Mouse (Mus musculus) limb, embryonic 10.5 days (tissue): Measurements from ENCODE around the gene Hoxd3. TPM values are rescaled to one million over a fixed set of nuclear protein-coding genes. Genes with fewer than 3 reads are reported as not detected.

Source experiments
- DNase-seq: peaks from one replicate; pipeline ENCODE4 v3.0.0-alpha.2; 2017; ENCODE audit warnings: low spot score
- H3K27ac ChIP-seq: fragments of 300-500 bp; sonication (generic); 2 replicates; pipeline ENCODE4 v1.5.1; 2016; ENCODE audit warnings: mild to moderate bottlenecking
- H3K27me3 ChIP-seq: fragments of 300-500 bp; sonication (generic); 2 replicates; pipeline ENCODE4 v1.6.1; 2016; ENCODE audit warnings: low read depth, mild to moderate bottlenecking; ENCODE audit not compliant: poor library complexity, severe bottlenecking
- H3K36me3 ChIP-seq: fragments of 300-500 bp; sonication (generic); 2 replicates; pipeline ENCODE4 v1.6.1; 2016; ENCODE audit warnings: mild to moderate bottlenecking, moderate library complexity
- H3K4me1 ChIP-seq: fragments of 300-500 bp; sonication (generic); 2 replicates; pipeline ENCODE4 v1.6.1; 2016
- H3K4me3 ChIP-seq: fragments of 300-500 bp; sonication (generic); 2 replicates; pipeline ENCODE4 v1.5.1; 2016; ENCODE audit warnings: mild to moderate bottlenecking, moderate library complexity
- H3K9me3 ChIP-seq: fragments of 300-500 bp; sonication (generic); replicated peaks from 2 replicates; pipeline ENCODE4 v1.6.1; 2016; ENCODE audit warnings: mild to moderate bottlenecking
- WGBS: fragments of 180-500 bp; shearing (Covaris S2); methylation state at CpG from one replicate; pipeline ENCODE4 v1.1.7; 2016; 5-methylcytosine and 5-hydroxymethylcytosine counted together
- polyA plus RNA-seq: library from polyadenylated mRNA; unstranded; fragments of >200 nt; fragmentation: Nextera tagmentation; extraction: Ambion mirVana; gene quantifications from 2 replicates; pipeline ENCODE4 v1.2.1, GENCODE M21; 2016

Gene Hoxd3
- polyA plus RNA-seq, 1 experiment from 2014 or later: 1.4 TPM

- Histone ChIP-seq H3K9me3 (no peaks in the 10 kb centered on the region), H3K27me3 (peaks cover 100% of the 10 kb centered on the region), H3K4me1 (peaks cover 75% of the 10 kb centered on the region), H3K27ac (no peak overlapping the region), H3K36me3 (0 out of 2 replicates have a peak, but pooled peaks cover 3% of the 10 kb centered on the region), H3K4me3 (peak overlapping the region; percentile 2; the same call in 1 of the 2 replicates)
- DNase-seq: no peak
- WGBS: 6% methylated on average over 2 of the region's 2 CpGs
Measured at GRCm38 (mm10) chr2:74739476-74739800, 27.7 kb downstream of the Hoxd3 start.

- Histone ChIP-seq H3K27ac (no peak overlapping the region), H3K4me1 (peaks cover 71% of the 10 kb centered on the region), H3K36me3 (0 out of 2 replicates have a peak, but pooled peaks cover 3% of the 10 kb centered on the region), H3K9me3 (no peaks in the 10 kb centered on the region), H3K4me3 (peak overlapping the region; percentile 44), H3K27me3 (peaks cover 100% of the 10 kb centered on the region)
- DNase-seq: peak; percentile 55
- 2% methylated on average over 14 of the region's 14 CpGs for WGBS
Measured at GRCm38 (mm10) chr2:74739869-74740268, 28.1 kb downstream of the Hoxd3 start.

GRCm38 (mm10) chr2:74740311-74741091 is 28.8 kb downstream of the Hoxd3 start:
- DNase-seq: peak; percentile 68
- no peaks in the 10 kb centered on the region for H3K9me3 ChIP-seq

GRCm38 (mm10) chr2:74741252-74741978 is 29.7 kb downstream of the Hoxd3 start:
- no peak overlapping the region for H3K27ac ChIP-seq
- H3K4me3 ChIP-seq: no peak overlapping the region
- 0 out of 2 replicates have a peak, but pooled peaks cover 3% of the 10 kb centered on the region for H3K36me3 ChIP-seq
- peaks cover 100% of the 10 kb centered on the region for H3K27me3 ChIP-seq
- H3K4me1 ChIP-seq: peaks cover 70% of the 10 kb centered on the region
- 26% methylated on average over 2 of the region's 3 CpGs for WGBS
- no peaks in the 10 kb centered on the region for H3K9me3 ChIP-seq
- peak; percentile 38 for DNase-seq

More at GRCm38 (mm10) chr2:74740311-74741091, 28.8 kb downstream of the Hoxd3 start:
- under 1% methylated on average over 43 of the region's 43 CpGs for WGBS
- Histone ChIP-seq H3K27ac (peak overlapping the region; percentile 72), H3K27me3 (peaks cover 100% of the 10 kb centered on the region), H3K4me3 (peak overlapping the region; percentile 44), H3K36me3 (0 out of 2 replicates have a peak, but pooled peaks cover 3% of the 10 kb centered on the region), H3K4me1 (peaks cover 70% of the 10 kb centered on the region)

- Histone ChIP-seq H3K4me3 (no peak overlapping the region), H3K4me1 (peaks cover 70% of the 10 kb centered on the region), H3K27me3 (peaks cover 100% of the 10 kb centered on the region), H3K36me3 (0 out of 2 replicates have a peak, but pooled peaks cover 3% of the 10 kb centered on the region), H3K27ac (no peak overlapping the region), H3K9me3 (no peaks in the 10 kb centered on the region)
- no peak for DNase-seq
Measured at GRCm38 (mm10) chr2:74741979-74742277, 30.2 kb downstream of the Hoxd3 start.

GRCm38 (mm10) chr2:74745540-74746297 is 34.0 kb downstream of the Hoxd3 start:
- H3K9me3 ChIP-seq: no peaks in the 10 kb centered on the region
- WGBS: 6% methylated on average over 6 of the region's 6 CpGs
- peaks cover 69% of the 10 kb centered on the region for H3K4me1 ChIP-seq
- 0 out of 2 replicates have a peak, but pooled peaks cover 3% of the 10 kb centered on the region for H3K36me3 ChIP-seq
- H3K27ac ChIP-seq: peak overlapping the region; percentile 81; the same call in 1 of the 2 replicates
- DNase-seq: peak; percentile 42
- peaks cover 94% of the 10 kb centered on the region for H3K27me3 ChIP-seq
- no peak overlapping the region for H3K4me3 ChIP-seq

GRCm38 (mm10) chr2:74746298-74746921 is 34.7 kb downstream of the Hoxd3 start:
- 2% methylated on average over 58 of the region's 58 CpGs for WGBS
- H3K36me3 ChIP-seq: 0 out of 2 replicates have a peak, but pooled peaks cover 3% of the 10 kb centered on the region
- H3K27me3 ChIP-seq: peaks cover 94% of the 10 kb centered on the region
- H3K27ac ChIP-seq: peak overlapping the region; percentile 81
- H3K4me1 ChIP-seq: peaks cover 66% of the 10 kb centered on the region
- peak overlapping the region; percentile 48 for H3K4me3 ChIP-seq
- no peaks in the 10 kb centered on the region for H3K9me3 ChIP-seq
- DNase-seq: peak; percentile 70

GRCm38 (mm10) chr2:74747006-74747405 is 35.3 kb downstream of the Hoxd3 start:
- 0 out of 2 replicates have a peak, but pooled peaks cover 3% of the 10 kb centered on the region for H3K36me3 ChIP-seq
- peak overlapping the region; percentile 81 for H3K27ac ChIP-seq
- peak; percentile 66 for DNase-seq
- no peaks in the 10 kb centered on the region for H3K9me3 ChIP-seq
- H3K4me1 ChIP-seq: peaks cover 65% of the 10 kb centered on the region
- WGBS: 2% methylated on average over 24 of the region's 24 CpGs
- peak overlapping the region; percentile 48 for H3K4me3 ChIP-seq
- H3K27me3 ChIP-seq: peaks cover 94% of the 10 kb centered on the region

GRCm38 (mm10) chr2:74747661-74748141 is 36.0 kb downstream of the Hoxd3 start:
- Histone ChIP-seq H3K27ac (no peak overlapping the region), H3K4me3 (peak overlapping the region; percentile 48; the same call in 1 of the 2 replicates)
- WGBS: 10% methylated on average over 11 of the region's 11 CpGs

GRCm38 (mm10) chr2:74748436-74748995 is 36.8 kb downstream of the Hoxd3 start:
- DNase-seq: peak; percentile 38
- H3K27ac ChIP-seq: no peak overlapping the region
- H3K4me1 ChIP-seq: peaks cover 80% of the 10 kb centered on the region
- 0 out of 2 replicates have a peak, but pooled peaks cover 3% of the 10 kb centered on the region for H3K36me3 ChIP-seq
- no peaks in the 10 kb centered on the region for H3K9me3 ChIP-seq
- 0 out of 2 replicates have a peak overlapping the region, but pooled peaks have one; percentile 55 for H3K4me3 ChIP-seq
- peaks cover 93% of the 10 kb centered on the region for H3K27me3 ChIP-seq
- 18% methylated on average over 9 of the region's 9 CpGs for WGBS

More at GRCm38 (mm10) chr2:74747661-74748141, 36.0 kb downstream of the Hoxd3 start:
- H3K9me3 ChIP-seq: no peaks in the 10 kb centered on the region
- H3K27me3 ChIP-seq: peaks cover 94% of the 10 kb centered on the region
- peak; percentile 33 for DNase-seq
- H3K36me3 ChIP-seq: 0 out of 2 replicates have a peak, but pooled peaks cover 3% of the 10 kb centered on the region
- H3K4me1 ChIP-seq: peaks cover 72% of the 10 kb centered on the region

GRCm38 (mm10) chr2:74749337-74750121 is 37.8 kb downstream of the Hoxd3 start:
- Histone ChIP-seq H3K4me1 (peaks cover 82% of the 10 kb centered on the region), H3K27ac (peak overlapping the region; percentile 91), H3K4me3 (peak overlapping the region; percentile 55), H3K27me3 (peaks cover 92% of the 10 kb centered on the region), H3K9me3 (no peaks in the 10 kb centered on the region), H3K36me3 (no peaks in the 10 kb centered on the region)
- peak; percentile 84 for DNase-seq
- WGBS: under 1% methylated on average over 47 of the region's 47 CpGs
